Mouse (Mus musculus): ENCODE data around the gene Gtpbp3. TPM values are rescaled to one million over a fixed set of nuclear protein-coding genes. Genes with fewer than 3 reads are reported as not detected.
A peak's percentile ranks its signal among the peaks of the same experiment; 100 is the strongest.

The Gtpbp3 gene
- total and polyA plus RNA-seq, 3 experiments, result 49.4 to 50.1 TPM; not detected in 1

DNA sequence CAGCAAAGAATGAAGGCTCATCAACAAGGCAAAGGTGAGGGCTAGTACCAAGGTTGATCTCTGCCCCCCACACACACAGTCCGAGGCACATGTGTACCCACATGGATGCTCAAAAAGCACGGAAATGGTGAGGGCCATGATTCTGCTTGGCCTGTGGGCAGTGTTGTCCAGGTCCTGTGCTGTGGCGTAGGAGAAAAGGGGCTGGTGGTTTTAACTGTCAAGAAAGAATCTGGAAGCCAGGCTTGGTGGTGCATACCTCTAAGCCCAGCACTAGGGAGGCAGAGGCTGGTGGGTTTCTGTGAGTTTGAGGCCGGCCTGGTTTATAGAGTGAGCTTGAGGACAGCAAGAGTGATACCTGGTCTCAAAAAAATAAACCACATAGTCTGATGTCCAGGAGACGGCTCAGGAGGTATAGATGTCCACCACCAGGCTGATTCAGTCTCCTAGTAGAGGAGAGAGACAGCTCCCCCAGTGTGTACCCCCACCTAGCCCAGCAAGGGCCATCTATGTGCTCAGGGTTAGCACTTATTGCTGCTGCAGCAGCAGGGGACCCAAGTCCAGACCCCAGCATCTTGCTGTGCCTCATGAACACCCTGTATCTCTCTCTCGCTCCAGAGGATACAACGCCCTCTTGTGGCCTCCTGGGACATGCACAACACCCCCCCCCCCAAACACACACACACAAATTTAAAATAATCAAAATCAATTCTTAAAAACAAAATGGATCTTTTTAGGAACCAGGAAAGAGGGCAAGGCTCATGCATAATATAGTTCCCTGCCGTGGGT is 15.1 kb upstream of the Gtpbp3 start:
- no peak overlapping the region for H3K4me3 ChIP-seq (ENCODE audit: control insufficient read depth in 1 of 2, insufficient read depth in 1 of 2, low read depth in 2 of 2, low read length in 2 of 2)
- peaks cover 0 to 14% of the 10 kb centered on the region in 2 experiments; a peak in 2 of 4 replicates for H3K4me1 ChIP-seq (ENCODE audit: control insufficient read depth in 1 of 2, insufficient read depth in 2 of 2, low read length in 2 of 2)
- H3K9me3 ChIP-seq (replicated peaks; ENCODE audit: insufficient read depth, low read length), result no peaks in the 10 kb centered on the region
- no peak overlapping the region for H3K27ac ChIP-seq (ENCODE audit: control insufficient read depth, low read depth, low read length)
- peaks cover 19% of the 10 kb centered on the region for H3K79me2 ChIP-seq (ENCODE audit: control insufficient read depth, insufficient read depth, low read length, poor library complexity)
- H3K36me3 ChIP-seq (ENCODE audit: control insufficient read depth in 1 of 2, insufficient read depth in 2 of 2, low read length in 2 of 2), result peaks cover 0 to 8% of the 10 kb centered on the region in 2 experiments; a peak in 1 of 4 replicates
- no peaks in the 10 kb centered on the region for H3K27me3 ChIP-seq (ENCODE audit: control insufficient read depth in 1 of 2, insufficient read depth in 2 of 2, low read length in 2 of 2)
- TF ChIP-seq CTCF (IDR thresholded peaks at IDR 0.05 in 2 of 3, conservative IDR thresholded peaks at IDR 0.05 in 1 of 3; ENCODE audit: control insufficient read depth in 1 of 3, insufficient read depth in 1 of 3, low read depth in 2 of 3, low read length in 3 of 3, poor library complexity in 1 of 3, severe bottlenecking in 1 of 3) (peak; percentile 19 to 66 (median 41); a peak in 5 of 6 replicates), SMC3 (IDR thresholded peaks at IDR 0.05; ENCODE audit: low read depth, low read length) (peak; percentile 21; the same call in 1 of the 2 replicates), ETS1 (IDR thresholded peaks at IDR 0.05; ENCODE audit: low read depth, low read length) (no peak)
- H3K9ac ChIP-seq (ENCODE audit: control insufficient read depth, low read depth, low read length, poor library complexity, severe bottlenecking), result no peak overlapping the region
- peak; percentile 44 for DNase-seq (ENCODE audit: low read depth, low spot score)

GRCm38 (mm10) chr8:71474344-71474743 is 13.6 kb upstream of the Gtpbp3 start:
- Histone ChIP-seq H3K4me1 (ENCODE audit: control insufficient read depth in 1 of 2, insufficient read depth in 2 of 2, low read length in 2 of 2) (peaks cover 0 to 7% of the 10 kb centered on the region in 2 experiments; a peak in 1 of 4 replicates), H3K36me3 (ENCODE audit: control insufficient read depth in 1 of 2, insufficient read depth in 2 of 2, low read length in 2 of 2) (peaks cover 0 to 6% of the 10 kb centered on the region in 2 experiments; a peak in 1 of 4 replicates)

GRCm38 (mm10) chr8:71474785-71475701 is 12.9 kb upstream of the Gtpbp3 start:
- Histone ChIP-seq H3K4me3 (ENCODE audit: control insufficient read depth in 1 of 2, insufficient read depth in 1 of 2, low read depth in 2 of 2, low read length in 2 of 2) (no peak overlapping the region), H3K4me1 (ENCODE audit: control insufficient read depth in 1 of 2, insufficient read depth in 2 of 2, low read length in 2 of 2) (peaks cover 0 to 4% of the 10 kb centered on the region in 2 experiments; a peak in 1 of 4 replicates), H3K36me3 (ENCODE audit: control insufficient read depth in 1 of 2, insufficient read depth in 2 of 2, low read length in 2 of 2) (peaks cover 0 to 5% of the 10 kb centered on the region in 2 experiments; a peak in 1 of 4 replicates), H3K79me2 (ENCODE audit: control insufficient read depth, insufficient read depth, low read length, poor library complexity) (peaks cover 12% of the 10 kb centered on the region), H3K9ac (ENCODE audit: control insufficient read depth, low read depth, low read length, poor library complexity, severe bottlenecking) (no peak overlapping the region), H3K9me3 (replicated peaks; ENCODE audit: insufficient read depth, low read length) (no peaks in the 10 kb centered on the region), H3K27me3 (ENCODE audit: control insufficient read depth in 1 of 2, insufficient read depth in 2 of 2, low read length in 2 of 2) (no peaks in the 10 kb centered on the region), H3K27ac (ENCODE audit: control insufficient read depth, low read depth, low read length) (no peak overlapping the region)
- TF ChIP-seq CHD2 (IDR thresholded peaks at IDR 0.05; ENCODE audit: low read length) (no peak), SMC3 (IDR thresholded peaks at IDR 0.05; ENCODE audit: low read depth, low read length) (no peak), HCFC1 (IDR thresholded peaks at IDR 0.05; ENCODE audit: low read depth, low read length) (no peak), RCOR1 (IDR thresholded peaks at IDR 0.05; ENCODE audit: low read depth, low read length) (no peak), EP300 (IDR thresholded peaks at IDR 0.05; ENCODE audit: low read depth in 1 of 2, low read length in 2 of 2) (no peak), GABPA (IDR thresholded peaks at IDR 0.05; ENCODE audit: low read depth, low read length) (no peak), E2F4 (IDR thresholded peaks at IDR 0.05; ENCODE audit: borderline replicate concordance, low read depth, low read length) (no peak), RAD21 (IDR thresholded peaks at IDR 0.05; ENCODE audit: low read depth, low read length) (no peak), POLR2AphosphoS5 (IDR thresholded peaks at IDR 0.05; ENCODE audit: borderline replicate concordance, low read depth, low read length) (no peak)
- no peak for DNase-seq (ENCODE audit: low read depth, low spot score)

More at GRCm38 (mm10) chr8:71474344-71474743, 13.6 kb upstream of the Gtpbp3 start:
- Histone ChIP-seq H3K79me2 (ENCODE audit: control insufficient read depth, insufficient read depth, low read length, poor library complexity) (peaks cover 19% of the 10 kb centered on the region), H3K27ac (ENCODE audit: control insufficient read depth, low read depth, low read length) (no peak overlapping the region), H3K9ac (ENCODE audit: control insufficient read depth, low read depth, low read length, poor library complexity, severe bottlenecking) (no peak overlapping the region), H3K4me3 (ENCODE audit: control insufficient read depth in 1 of 2, insufficient read depth in 1 of 2, low read depth in 2 of 2, low read length in 2 of 2) (no peak overlapping the region), H3K27me3 (ENCODE audit: control insufficient read depth in 1 of 2, insufficient read depth in 2 of 2, low read length in 2 of 2) (no peaks in the 10 kb centered on the region), H3K9me3 (replicated peaks; ENCODE audit: insufficient read depth, low read length) (no peaks in the 10 kb centered on the region)
- TF ChIP-seq USF1 (IDR thresholded peaks at IDR 0.05; ENCODE audit: low read depth, low read length), result no peak
- TF ChIP-seq CTCF (IDR thresholded peaks at IDR 0.05 in 2 of 3, conservative IDR thresholded peaks at IDR 0.05 in 1 of 3; ENCODE audit: control insufficient read depth in 1 of 3, insufficient read depth in 1 of 3, low read depth in 2 of 3, low read length in 3 of 3, poor library complexity in 1 of 3, severe bottlenecking in 1 of 3), result no peak
- TF ChIP-seq GATA1 (IDR thresholded peaks at IDR 0.05; ENCODE audit: low read depth, low read length), result no peak
- TF ChIP-seq MXI1 (IDR thresholded peaks at IDR 0.05; ENCODE audit: low read depth, low read length), result no peak
- TF ChIP-seq MAZ (IDR thresholded peaks at IDR 0.05; ENCODE audit: low read depth, low read length), result no peak
- no peak for TF ChIP-seq NRF1 (IDR thresholded peaks at IDR 0.05; ENCODE audit: insufficient read depth, low read depth, low read length, poor library complexity, severe bottlenecking)
- no peak for TF ChIP-seq BHLHE40 (IDR thresholded peaks at IDR 0.05; ENCODE audit: borderline replicate concordance, low read depth, low read length)
- no peak for TF ChIP-seq ZNF384 (IDR thresholded peaks at IDR 0.05; ENCODE audit: low read depth, low read length)
- no peak for TF ChIP-seq RCOR1 (IDR thresholded peaks at IDR 0.05; ENCODE audit: low read depth, low read length)
- TF ChIP-seq ZMIZ1 (IDR thresholded peaks at IDR 0.05; ENCODE audit: low read depth, low read length), result no peak
- TF ChIP-seq EP300 (IDR thresholded peaks at IDR 0.05; ENCODE audit: low read depth in 1 of 2, low read length in 2 of 2), result no peak
- no peak for TF ChIP-seq TBP (IDR thresholded peaks at IDR 0.05; ENCODE audit: low read depth, low read length)
- TF ChIP-seq MAFK (IDR thresholded peaks at IDR 0.05; ENCODE audit: borderline replicate concordance, low read depth, low read length), result no peak
- TF ChIP-seq USF2 (IDR thresholded peaks at IDR 0.05; ENCODE audit: borderline replicate concordance in 1 of 2, insufficient read depth in 1 of 2, low read depth in 1 of 2, low read length in 2 of 2), result no peak
- TF ChIP-seq NELFE (IDR thresholded peaks at IDR 0.05; ENCODE audit: low read depth, low read length), result no peak
- TF ChIP-seq TAL1 (IDR thresholded peaks at IDR 0.05; ENCODE audit: low read length), result no peak
- DNase-seq (ENCODE audit: low read depth, low spot score), result no peak

Data from MEL (cell line).